In the genomic region with DNA sequence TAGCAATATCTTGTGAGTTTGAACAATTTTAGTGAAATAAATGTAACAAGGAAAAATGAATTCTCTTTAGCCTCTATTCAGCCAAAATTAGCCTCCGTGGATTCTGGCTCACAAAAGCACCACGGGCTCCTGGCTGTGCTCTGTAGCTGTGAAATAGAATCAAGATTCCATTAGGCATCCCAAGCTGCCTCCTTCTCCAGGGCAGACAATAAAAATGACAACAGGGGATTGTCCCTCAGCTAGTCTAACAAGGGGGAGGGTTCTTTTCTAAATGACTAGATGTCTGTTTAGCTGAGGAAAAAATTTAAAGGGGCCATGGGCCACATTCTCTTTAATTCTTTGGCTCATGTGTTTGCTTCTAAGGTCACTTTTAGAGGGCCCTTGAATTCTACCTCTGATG, we compare ENCODE assay signal across 13 mouse cellular contexts.
DNase-seq lines count a peak whose midpoint lies in the region; ATAC-seq lines count a peak whose summit lies in the region.
"Had no signal": no experiment of that assay in that cellular context is flagged by ENCODE, and none has a peak within 500 bp of the region (broad histone marks: within the 10 kb centered on the region; RNA-seq: fewer than 3 reads in every experiment).

No protein-coding gene starts in this region.

- 0 out of 2 replicates have a peak, but pooled peaks cover 8% of the 10 kb centered on the region for H3K4me1 ChIP-seq in midbrain, embryonic 14.5 days (ENCODE audit: control insufficient read depth, insufficient read depth, low read length)
- H3K4me1 ChIP-seq: heart, embryonic 10.5 days had no signal

- peak overlapping the region; percentile 52; the same call in 1 of the 2 replicates for H3K27ac ChIP-seq in midbrain, embryonic 14.5 days (replicated peaks; ENCODE audit: low read depth, low read length)
- H3K27ac ChIP-seq: heart, embryonic 10.5 days had no signal

- H3K4me3 ChIP-seq in midbrain, embryonic 14.5 days (replicated peaks; ENCODE audit: low read depth, low read length): no peak overlapping the region
- H3K4me3 ChIP-seq: heart, embryonic 10.5 days had no signal

- intact Hi-C loops in left cerebral cortex, postnatal 4 days (cut with DNase I): no loop called here
- intact Hi-C loops in left cerebral cortex, postnatal 10 days (cut with DNase I): no loop called here

- 3% methylated on average over 2 of the region's 2 CpGs for WGBS in midbrain, embryonic 14.5 days

- H3K27me3 ChIP-seq in midbrain, embryonic 14.5 days (ENCODE audit: control insufficient read depth, insufficient read depth, low read length): no peaks in the 10 kb centered on the region

- no peaks in the 10 kb centered on the region for H3K36me3 ChIP-seq in midbrain, embryonic 14.5 days (ENCODE audit: control insufficient read depth, insufficient read depth, low read length)
- H3K36me3 ChIP-seq: heart, embryonic 10.5 days had no signal

- peak; percentile 7 for DNase-seq in cerebellum, adult 9-10 months
- no peak for DNase-seq in cerebellum, postnatal 25 days
- peak; percentile 12 for DNase-seq in left cerebral cortex, postnatal 4 days
- DNase-seq in left cerebral cortex, postnatal 10 days (ENCODE audit: extremely low spot score in 1 of 2, low spot score in 2 of 2): no peak
- DNase-seq in midbrain, embryonic 14.5 days: peak; percentile 52
- DNase-seq in right cerebral cortex, postnatal 10 days (ENCODE audit: low spot score in 2 of 2): no peak
- DNase-seq in urinary bladder, postnatal 25 days (ENCODE audit: low spot score): no peak
- no peak for DNase-seq in layer of hippocampus, adult 11-12 months (ENCODE audit: low spot score)
- DNase-seq: adrenal gland, postnatal 25 days; cerebellum, adult 11 months; right cerebral cortex, postnatal 25 days had no signal

- H3K9ac ChIP-seq in midbrain, embryonic 14.5 days (replicated peaks; ENCODE audit: low read length): no peak overlapping the region

- H3K4me2 ChIP-seq in midbrain, embryonic 14.5 days (ENCODE audit: low read length): 0 out of 2 replicates have a peak overlapping the region, but pooled peaks have one; percentile 6
- H3K4me2 ChIP-seq: liver, embryonic 11.5 days had no signal

- no peaks in the 10 kb centered on the region for H3K9me3 ChIP-seq in midbrain, embryonic 14.5 days (ENCODE audit: control insufficient read depth, low read length)
- H3K9me3 ChIP-seq: heart, embryonic 10.5 days had no signal

- ATAC-seq in midbrain, embryonic 14.5 days (ENCODE audit: low FRiP score, low TSS enrichment): 0 out of 2 replicates have a peak, but pooled peaks have one; percentile 37

Comparison
In these comparisons a context has a peak if more than half of its experiments do, and no peak if none do; other contexts are left out.
1. DNase-seq: peak in cerebellum, adult 9-10 months (single experiment), left cerebral cortex, postnatal 4 days (single experiment) and midbrain, embryonic 14.5 days (single experiment); none in cerebellum, postnatal 25 days (0 of 2), left cerebral cortex, postnatal 10 days (0 of 2), right cerebral cortex, postnatal 10 days (0 of 2), urinary bladder, postnatal 25 days (single experiment) and layer of hippocampus, adult 11-12 months (single experiment).